Mouse (Mus musculus) ES-E14 (cell line): ENCODE measurements around the gene Iqce. TPM values are rescaled to one million over a fixed set of nuclear protein-coding genes. Genes with fewer than 3 reads are reported as not detected.

Source experiments
- DNase-seq: peaks from one replicate; pipeline ENCODE4 v3.0.0-alpha.2; 2013; ENCODE audit warnings: low read depth, low spot score
- H3K27ac ChIP-seq: 2 replicates; pipeline ENCODE4 v1.5.1; 2012; ENCODE audit warnings: low read depth, mild to moderate bottlenecking, low read length, moderate library complexity, mixed read lengths; ENCODE audit not compliant: poor library complexity, insufficient read depth, severe bottlenecking
- H3K36me3 ChIP-seq: 2 replicates; pipeline ENCODE4 v1.6.1; 2012; ENCODE audit warnings: mild to moderate bottlenecking, low read length, moderate library complexity, mixed read lengths; ENCODE audit not compliant: control insufficient read depth, poor library complexity, insufficient read depth, severe bottlenecking
- H3K4me1 ChIP-seq, 2 experiments: fragments of 150-350 bp in 1 of 2; sonication (generic) in 1 of 2; 2 replicates each; pipeline ENCODE4 v1.6.1; 2012; ENCODE audit warnings: low read length in 2 of 2, mild to moderate bottlenecking in 1 of 2, mixed read lengths in 1 of 2; ENCODE audit not compliant: control insufficient read depth in 2 of 2, insufficient read depth in 2 of 2, poor library complexity in 1 of 2
- H3K4me3 ChIP-seq, 2 experiments: fragments of 150-350 bp in 1 of 2; sonication (generic) in 1 of 2; 2 replicates each; pipeline ENCODE4 v1.5.1; 2012; ENCODE audit warnings: low read length in 2 of 2, low read depth in 1 of 2, mild to moderate bottlenecking in 1 of 2, mixed read lengths in 1 of 2; ENCODE audit not compliant: insufficient read depth in 1 of 2, poor library complexity in 1 of 2, severe bottlenecking in 1 of 2
- H3K9ac ChIP-seq: 2 replicates; pipeline ENCODE4 v1.6.1; 2012; ENCODE audit warnings: low read depth, mild to moderate bottlenecking, low read length, mixed read lengths; ENCODE audit not compliant: poor library complexity, insufficient read depth, severe bottlenecking
- H3K9me3 ChIP-seq: fragments of 150-350 bp; sonication (generic); 2 replicates; pipeline ENCODE4 v1.6.1; 2012; ENCODE audit warnings: low read depth, mild to moderate bottlenecking, low read length; ENCODE audit not compliant: control insufficient read depth, insufficient read depth
- CHD2 ChIP-seq: IDR thresholded peaks from 2 replicates; pipeline ENCODE4 v1.6.1; 2014; ENCODE audit warnings: mild to moderate bottlenecking, low read depth, low read length, inconsistent platforms
- HCFC1 ChIP-seq: IDR thresholded peaks from 2 replicates; pipeline ENCODE4 v1.6.1; 2012; ENCODE audit warnings: low read length, inconsistent platforms, borderline replicate concordance; ENCODE audit not compliant: insufficient read depth
- MAFK ChIP-seq: IDR thresholded peaks from 2 replicates; pipeline ENCODE4 v1.6.1; 2014; ENCODE audit warnings: mild to moderate bottlenecking, low read depth, low read length, inconsistent platforms; ENCODE audit not compliant: insufficient read depth
- ZC3H11A ChIP-seq: IDR thresholded peaks from 2 replicates; pipeline ENCODE4 v1.6.1; 2012; ENCODE audit warnings: low read depth, mild to moderate bottlenecking, inconsistent platforms, low read length, borderline replicate concordance
- ZNF384 ChIP-seq: IDR thresholded peaks from 2 replicates; pipeline ENCODE4 v1.6.1; 2012; ENCODE audit warnings: low read depth, low read length, inconsistent platforms
- in situ Hi-C, 2 experiments: fragments of 600-800 bp; cut with MboI; formaldehyde crosslinking; loops; one replicate each; pipeline ENCODE4 v1.15.1; 2025; ENCODE audit warnings: low sequenced_read_pairs in 2 of 2, inconsistent platforms in 1 of 2; ENCODE audit not compliant: unreplicated experiment in 2 of 2
- total RNA-seq: library from RNA; depleted of rRNA; stranded (reverse); fragments of 300-350 nt; gene quantifications from 2 replicates; pipeline ENCODE4 v1.2.3, GENCODE M21; 2012

Gene Iqce
- total RNA-seq, 1 experiment, result 9.9 TPM

DNA sequence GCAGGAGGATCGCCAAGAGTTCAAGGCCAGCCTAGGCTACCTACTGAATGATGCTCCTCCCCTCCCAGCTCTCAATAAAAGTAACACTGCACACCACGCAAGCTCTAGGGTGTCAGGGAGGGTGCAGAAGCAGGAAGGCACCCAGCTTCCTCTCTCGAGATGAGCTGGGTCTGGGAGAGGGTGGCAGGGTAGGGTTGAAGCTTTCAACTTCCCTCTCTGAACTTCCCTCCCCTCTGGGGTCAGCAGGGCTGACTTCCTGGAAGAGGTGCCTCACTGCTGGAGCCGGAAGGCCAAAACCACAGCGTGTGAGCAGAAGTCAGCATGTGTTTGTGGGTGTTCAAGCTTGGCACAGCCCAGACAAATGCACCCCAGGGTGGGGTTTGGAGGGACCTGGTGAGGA is 84.5 kb downstream of the Iqce start:
- in situ Hi-C loops, result loop anchor here (5.0 to 10.0 kb wide), 2 partner anchors 73 to 75 kb away; no protein-coding TSS in a partner anchor
- no peak overlapping the region for H3K9ac ChIP-seq

GRCm38 (mm10) chr5:140616691-140617090 is 85.5 kb downstream of the Iqce start:
- Histone ChIP-seq H3K36me3 (peaks cover 4% of the 10 kb centered on the region; the same call in 1 of the 2 replicates), H3K9me3 (no peaks in the 10 kb centered on the region), H3K27ac (no peak overlapping the region), H3K4me3 (no peak overlapping the region), H3K9ac (no peak overlapping the region), H3K4me1 (peaks cover 2 to 3% of the 10 kb centered on the region in 2 experiments; a peak in 1 of 4 replicates)
- in situ Hi-C loops, result loop anchor here (5.0 to 10.0 kb wide), 2 partner anchors 72 to 74 kb away; no protein-coding TSS in a partner anchor
- TF ChIP-seq HCFC1, result no peak
- no peak for DNase-seq

More for the DNA sequence above, 84.5 kb downstream of the Iqce start:
- Histone ChIP-seq H3K27ac (no peak overlapping the region), H3K36me3 (peaks cover 4% of the 10 kb centered on the region; the same call in 1 of the 2 replicates), H3K4me3 (no peak overlapping the region), H3K4me1 (no peaks in the 10 kb centered on the region), H3K9me3 (no peaks in the 10 kb centered on the region)
- DNase-seq, result no peak
- TF ChIP-seq HCFC1 (no peak), MAFK (no peak), CHD2 (no peak), ZNF384 (no peak), ZC3H11A (no peak)

- TF ChIP-seq HCFC1 (no peak), MAFK (no peak), ZC3H11A (no peak), ZNF384 (no peak)
- no peak for DNase-seq
- H3K4me3 ChIP-seq, result no peak overlapping the region
- no peak overlapping the region for H3K9ac ChIP-seq
- in situ Hi-C loops, result loop anchor here (5.0 to 10.0 kb wide), 2 partner anchors 71 to 74 kb away; no protein-coding TSS in a partner anchor
- no peaks in the 10 kb centered on the region for H3K9me3 ChIP-seq
- peaks cover 2 to 7% of the 10 kb centered on the region in 2 experiments; a peak in 2 of 4 replicates for H3K4me1 ChIP-seq
- no peak overlapping the region for H3K27ac ChIP-seq
- peaks cover 4% of the 10 kb centered on the region; the same call in 1 of the 2 replicates for H3K36me3 ChIP-seq
Measured at GRCm38 (mm10) chr5:140616110-140616503, 86.1 kb downstream of the Iqce start.

GRCm38 (mm10) chr5:140615321-140616109 is 86.7 kb downstream of the Iqce start:
- no peak overlapping the region for H3K27ac ChIP-seq
- H3K36me3 ChIP-seq, result peaks cover 4% of the 10 kb centered on the region; the same call in 1 of the 2 replicates
- H3K4me1 ChIP-seq, result peaks cover 2 to 10% of the 10 kb centered on the region in 2 experiments; a peak in 2 of 4 replicates
- no peak overlapping the region for H3K9ac ChIP-seq
- H3K9me3 ChIP-seq, result no peaks in the 10 kb centered on the region
- peak; percentile 64 for TF ChIP-seq ZNF384
- TF ChIP-seq MAFK, result no peak
- in situ Hi-C loops, result loop anchor here (5.0 to 10.0 kb wide), 2 partner anchors 71 to 73 kb away; no protein-coding TSS in a partner anchor
- H3K4me3 ChIP-seq, result no peak overlapping the region
- DNase-seq, result no peak
